Mouse (Mus musculus): ENCODE measurements around the gene Dbt.
"Not testable (repeated sequence)": the region's sequence is repeated elsewhere in the genome, so short reads cannot be mapped to it uniquely, and the experiment has no call there.

DNA sequence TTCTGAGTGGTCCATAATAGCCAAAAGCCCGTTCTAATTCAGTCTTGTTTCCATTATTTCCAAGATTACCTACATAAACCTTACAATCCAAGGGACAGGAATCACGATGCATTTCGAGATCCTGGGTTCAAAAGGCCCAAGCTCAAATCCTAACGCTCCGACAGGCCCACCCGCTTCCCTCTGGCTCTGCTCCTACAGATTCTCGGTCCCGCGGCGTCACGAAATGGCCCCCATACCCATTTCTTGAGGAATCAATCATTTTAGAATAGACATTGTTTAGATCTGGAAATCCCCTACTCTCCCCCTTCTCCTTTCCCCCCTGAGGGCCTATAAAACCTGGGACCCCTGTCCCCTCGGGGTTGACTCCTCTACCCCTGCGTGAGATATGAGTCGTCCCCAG is 48.4 kb downstream of the Dbt start:
- not testable (repeated sequence) for TF ChIP-seq CTCF (IDR thresholded peaks at IDR 0.05; ENCODE audit: extremely low read depth, insufficient read depth, insufficient read length, insufficient replicate concordance); POLR2A (IDR thresholded peaks at IDR 0.05; ENCODE audit: low read depth, low read length)
